Mouse (Mus musculus) granulocyte monocyte progenitor cell, adult 5-6 weeks (primary cell): ENCODE data around the gene Vpreb3. TPM values are rescaled to one million over a fixed set of nuclear protein-coding genes. Genes with fewer than 3 reads are reported as not detected.
"Not testable (repeated sequence)": the region's sequence is repeated elsewhere in the genome, so short reads cannot be mapped to it uniquely, and the experiment has no call there.

Source experiments
- ATAC-seq: replicated peaks from 2 replicates; pipeline ENCODE4 v1.8.0; 2016; ENCODE audit warnings: mild to moderate bottlenecking, moderate TSS enrichment, inconsistent platforms; ENCODE audit not compliant: poor library complexity, severe bottlenecking
- total RNA-seq, 2 experiments: library from RNA; stranded (forward) in 1 of 2; stranded (reverse) in 1 of 2; fragments of 200-712, 200-1000 nt in 1 of 2; fragments of >200 nt in 1 of 2; fragmentation: Nextera tagmentation in 1 of 2; gene quantifications; 2 replicates each; pipeline ENCODE4 v1.2.3; 2014 to 2017

Gene Vpreb3
- total RNA-seq, 2 experiments from 2014 or later, result not detected

- ATAC-seq, result peak; percentile 40
Observed at GRCm38 (mm10) chr10:75951424-75952050, 8.7 kb downstream of the Vpreb3 start.

- peak; percentile 77 for ATAC-seq
Observed at GRCm38 (mm10) chr10:75954381-75954811, 11.5 kb downstream of the Vpreb3 start, which contains the start of gene Gm5134. Gene Gm5134 (plus strand): TSS chr10:75954514.

- no peak for ATAC-seq
Observed at GRCm38 (mm10) chr10:75973846-75974245, 31.0 kb downstream of the Vpreb3 start.

GRCm38 (mm10) chr10:75975216-75975615 lies 32.4 kb downstream of the Vpreb3 start:
- ATAC-seq, result peak; percentile 27; the same call in 1 of the 2 replicates

GRCm38 (mm10) chr10:75978119-75978834 lies 35.4 kb downstream of the Vpreb3 start:
- ATAC-seq, result peak; percentile 55; the same call in 1 of the 2 replicates

GRCm38 (mm10) chr10:75978835-75979157 lies 35.9 kb downstream of the Vpreb3 start:
- no peak for ATAC-seq

GRCm38 (mm10) chr10:75979432-75979831 lies 36.6 kb downstream of the Vpreb3 start:
- ATAC-seq, result no peak

- ATAC-seq, result no peak
Observed at GRCm38 (mm10) chr10:75990430-75991042, 47.7 kb downstream of the Vpreb3 start.

- ATAC-seq, result no peak
Observed at GRCm38 (mm10) chr10:75993616-75994240, 50.9 kb downstream of the Vpreb3 start.

- not testable (repeated sequence) for ATAC-seq
Observed at GRCm38 (mm10) chr10:75994531-75995210, 51.8 kb downstream of the Vpreb3 start.

- ATAC-seq, result no peak
Observed at GRCm38 (mm10) chr10:75995463-75995862, 52.6 kb downstream of the Vpreb3 start.

GRCm38 (mm10) chr10:75996315-75996714 lies 53.5 kb downstream of the Vpreb3 start:
- ATAC-seq, result no peak

Other genes with a start within 250 kb of the Vpreb3 start
- 48.8 and 68.8 TPM in 2 replicates for gene Cabin1, start 178.7 kb upstream of the Vpreb3 start, total RNA-seq (2014; fragmentation: Nextera tagmentation)
- 23.0 and 24.9 TPM in 2 replicates for gene Cabin1, start 178.7 kb upstream of the Vpreb3 start, total RNA-seq (2017)
- gene Ddt, start 169.6 kb upstream of the Vpreb3 start, total RNA-seq (2014; fragmentation: Nextera tagmentation), result 65.6 and 85.2 TPM in 2 replicates
- gene Ddt, start 169.6 kb upstream of the Vpreb3 start, total RNA-seq (2017), result 45.0 and 61.0 TPM in 2 replicates
- not detected in 2 replicates for gene Gm20441, start 162.1 kb upstream of the Vpreb3 start, total RNA-seq (2014; fragmentation: Nextera tagmentation)
- not detected in 2 replicates for gene Gm20441, start 162.1 kb upstream of the Vpreb3 start, total RNA-seq (2017)
- gene Gstt3, start 161.6 kb upstream of the Vpreb3 start, total RNA-seq (2014; fragmentation: Nextera tagmentation), result 4.5 and 12.9 TPM in 2 replicates
- 4.4 and 4.7 TPM in 2 replicates for gene Gstt3, start 161.6 kb upstream of the Vpreb3 start, total RNA-seq (2017)
- not detected in 2 replicates for gene Gstt1, start 144.5 kb upstream of the Vpreb3 start, total RNA-seq (2014; fragmentation: Nextera tagmentation)
- not detected in 2 replicates for gene Gstt1, start 144.5 kb upstream of the Vpreb3 start, total RNA-seq (2017)
- gene Gstt4, start 120.5 kb upstream of the Vpreb3 start, total RNA-seq (2014; fragmentation: Nextera tagmentation), result not detected in 2 replicates
- gene Gstt4, start 120.5 kb upstream of the Vpreb3 start, total RNA-seq (2017), result not detected in 2 replicates
- 18.0 and 33.8 TPM in 2 replicates for gene Gstt2, start 105.6 kb upstream of the Vpreb3 start, total RNA-seq (2014; fragmentation: Nextera tagmentation)
- gene Gstt2, start 105.6 kb upstream of the Vpreb3 start, total RNA-seq (2017), result 17.5 and 31.1 TPM in 2 replicates
- gene Mif, start 82.8 kb upstream of the Vpreb3 start, total RNA-seq (2014; fragmentation: Nextera tagmentation), result 657 and 889 TPM in 2 replicates
- gene Mif, start 82.8 kb upstream of the Vpreb3 start, total RNA-seq (2017), result 712 and 870 TPM in 2 replicates
- gene Derl3, start 49.6 kb upstream of the Vpreb3 start, total RNA-seq (2014; fragmentation: Nextera tagmentation), result 7.0 TPM in 1 of 2 replicates, not detected in the other
- 2.3 TPM in 1 of 2 replicates, not detected in the other for gene Derl3, start 49.6 kb upstream of the Vpreb3 start, total RNA-seq (2017)
- gene Smarcb1, start 21.4 kb upstream of the Vpreb3 start, total RNA-seq (2014; fragmentation: Nextera tagmentation), result 80.0 and 102 TPM in 2 replicates
- 58.0 and 79.4 TPM in 2 replicates for gene Smarcb1, start 21.4 kb upstream of the Vpreb3 start, total RNA-seq (2017)
- 60.4 and 66.7 TPM in 2 replicates for gene Chchd10, start 9.9 kb upstream of the Vpreb3 start, total RNA-seq (2014; fragmentation: Nextera tagmentation)
- gene Chchd10, start 9.9 kb upstream of the Vpreb3 start, total RNA-seq (2017), result 33.2 and 37.5 TPM in 2 replicates
- 0.41 TPM in 1 of 2 replicates, not detected in the other for gene Mmp11, start 6.6 kb upstream of the Vpreb3 start, total RNA-seq (2014; fragmentation: Nextera tagmentation)
- not detected in 2 replicates for gene Mmp11, start 6.6 kb upstream of the Vpreb3 start, total RNA-seq (2017)
- gene Gm867, start 2.4 kb upstream of the Vpreb3 start, total RNA-seq (2014; fragmentation: Nextera tagmentation), result not detected in 2 replicates
- gene Gm867, start 2.4 kb upstream of the Vpreb3 start, total RNA-seq (2017), result not detected in 2 replicates
- 0.77 and 1.7 TPM in 2 replicates for gene Gm5134, start 11.5 kb downstream of the Vpreb3 start, total RNA-seq (2014; fragmentation: Nextera tagmentation)
- 0.36 and 0.43 TPM in 2 replicates for gene Gm5134, start 11.5 kb downstream of the Vpreb3 start, total RNA-seq (2017)
- 5.7 and 25.2 TPM in 2 replicates for gene Zfp280b, start 89.6 kb downstream of the Vpreb3 start, total RNA-seq (2014; fragmentation: Nextera tagmentation)
- gene Zfp280b, start 89.6 kb downstream of the Vpreb3 start, total RNA-seq (2017), result 7.8 and 22.6 TPM in 2 replicates
- gene Slc5a4b, start 167.9 kb downstream of the Vpreb3 start, total RNA-seq (2014; fragmentation: Nextera tagmentation), result not detected in 2 replicates
- not detected in 2 replicates for gene Slc5a4b, start 167.9 kb downstream of the Vpreb3 start, total RNA-seq (2017)
- not detected in 2 replicates for gene Slc5a4a, start 204.4 kb downstream of the Vpreb3 start, total RNA-seq (2014; fragmentation: Nextera tagmentation)
- gene Slc5a4a, start 204.4 kb downstream of the Vpreb3 start, total RNA-seq (2017), result not detected in 2 replicates